In genomic region chr2:32568149-32568548, GRCm38 (mm10) we compare ENCODE assay signal across 14 mouse cellular contexts. TPM values are rescaled to one million over a fixed set of nuclear protein-coding genes. Genes with fewer than 3 reads are reported as not detected.
DNase-seq lines count a peak whose midpoint lies in the region; ATAC-seq and TF ChIP-seq lines count a peak whose summit lies in the region.
"Had no signal": no experiment of that assay in that cellular context is flagged by ENCODE, and none has a peak within 500 bp of the region (broad histone marks: within the 10 kb centered on the region; RNA-seq: fewer than 3 reads in every experiment).

No protein-coding gene starts in this region.

- H3K36me3 ChIP-seq in heart, embryonic 10.5 days = peaks cover 63% of the 10 kb centered on the region
- H3K36me3 ChIP-seq in lung, embryonic 14.5 days (ENCODE audit: insufficient read depth) = peaks cover 63% of the 10 kb centered on the region

- H3K9me3 ChIP-seq in heart, embryonic 10.5 days = no peaks in the 10 kb centered on the region
- H3K9me3 ChIP-seq in lung, embryonic 14.5 days (ENCODE audit: low read depth, low read length) = no peaks in the 10 kb centered on the region
- H3K9me3 ChIP-seq: embryonic facial prominence, embryonic 15.5 days; hindbrain, embryonic 10.5 days; midbrain, embryonic 12.5 days; neural tube, embryonic 12.5 days had no signal

- H3K4me2 ChIP-seq in lung, embryonic 14.5 days = no peak overlapping the region
- H3K4me2 ChIP-seq: embryonic facial prominence, embryonic 15.5 days; midbrain, embryonic 12.5 days; neural tube, embryonic 12.5 days had no signal

- ATAC-seq in lung, embryonic 14.5 days (ENCODE audit: insufficient read depth) = no peak
- ATAC-seq: activated CD4-positive, CD25-positive, alpha-beta regulatory T cell, adult 4 months had no signal

- no peaks in the 10 kb centered on the region for H3K27me3 ChIP-seq in heart, embryonic 10.5 days (ENCODE audit: insufficient read depth, poor library complexity, severe bottlenecking)
- H3K27me3 ChIP-seq in lung, embryonic 14.5 days (ENCODE audit: insufficient read depth, low read length) = no peaks in the 10 kb centered on the region
- H3K27me3 ChIP-seq: embryonic facial prominence, embryonic 15.5 days; midbrain, embryonic 12.5 days; neural tube, embryonic 12.5 days had no signal

- H3K9ac ChIP-seq in lung, embryonic 14.5 days = no peak overlapping the region
- H3K9ac ChIP-seq: embryonic facial prominence, embryonic 15.5 days; midbrain, embryonic 12.5 days; neural tube, embryonic 12.5 days had no signal

- intact Hi-C loops in heart, postnatal 14 days (cut with DNase I) = loop anchor here (2.0 kb wide), 1 partner anchor 163 kb away; no protein-coding TSS in a partner anchor

- no peak for TF ChIP-seq CTCF in lung, embryonic 14.5 days (IDR thresholded peaks at IDR 0.05; ENCODE audit: low read depth)

- peaks cover 22% of the 10 kb centered on the region for H3K4me1 ChIP-seq in heart, embryonic 10.5 days
- peaks cover 3% of the 10 kb centered on the region; the same call in 1 of the 2 replicates for H3K4me1 ChIP-seq in lung, embryonic 14.5 days (ENCODE audit: insufficient read depth)

- WGBS in heart, embryonic 10.5 days = 63% methylated on average over 5 of the region's 5 CpGs
- WGBS in lung, embryonic 14.5 days = 58% methylated on average over 5 of the region's 5 CpGs

- no peak overlapping the region for H3K4me3 ChIP-seq in heart, embryonic 10.5 days
- no peak overlapping the region for H3K4me3 ChIP-seq in lung, embryonic 14.5 days (ENCODE audit: low read depth, low read length)
- H3K4me3 ChIP-seq: embryonic facial prominence, embryonic 15.5 days; hindbrain, embryonic 10.5 days; midbrain, embryonic 12.5 days; neural tube, embryonic 12.5 days had no signal

- DNase-seq in adrenal gland, postnatal 25 days = peak; percentile 48
- no peak for DNase-seq in adrenal gland, postnatal 36 days
- DNase-seq in heart, postnatal 14 days = peak; percentile 48 to 55
- DNase-seq in heart, embryonic 10.5 days (ENCODE audit: low spot score) = no peak
- DNase-seq in lung, embryonic 14.5 days = peak; percentile 17
- no peak for DNase-seq in lung, adult 18-20 months
- DNase-seq in gastrocnemius, postnatal 25 days = peak; percentile 52
- no peak for DNase-seq in spleen, postnatal 10 days (ENCODE audit: low spot score in 2 of 2)
- DNase-seq: lung, postnatal 14 days had no signal

- no peak overlapping the region for H3K27ac ChIP-seq in heart, embryonic 10.5 days
- no peak overlapping the region for H3K27ac ChIP-seq in lung, embryonic 14.5 days (ENCODE audit: low read depth)
- H3K27ac ChIP-seq: embryonic facial prominence, embryonic 15.5 days; hindbrain, embryonic 10.5 days; midbrain, embryonic 12.5 days; neural tube, embryonic 12.5 days had no signal

RNA-seq across cellular contexts. Expression of gene Dpm2, which starts 2.5 kb away (rescaled TPM):
- total RNA-seq in adrenal gland, postnatal 25 days (2021) = 63.7 and 66.8 TPM in 2 replicates
- 10 to 100 TPM; 60.5 to 61.1 TPM for total RNA-seq in adrenal gland, postnatal 36 days (2021)
- total RNA-seq in heart, postnatal 14 days (2021) = 10 to 100 TPM; 21.4 to 22.7 TPM
- 87.4 and 92.5 TPM in 2 replicates for polyA plus RNA-seq in heart, embryonic 10.5 days (2016; fragmentation: Nextera tagmentation; extraction: Ambion mirVana)
- polyA plus RNA-seq in lung, embryonic 14.5 days (2014; fragmentation: Nextera tagmentation; extraction: Ambion mirVana) = 94.9 and 98.5 TPM in 2 replicates
- total RNA-seq in gastrocnemius, postnatal 25 days (2021) = 10 to 100 TPM; 11.7 to 12.6 TPM

RNA-seq across cellular contexts. Expression of gene Pip5kl1, which starts 6.4 kb away (rescaled TPM):
- not detected in 2 replicates for total RNA-seq in adrenal gland, postnatal 25 days (2021)
- total RNA-seq in adrenal gland, postnatal 36 days (2021) = not detected
- total RNA-seq in heart, postnatal 14 days (2021) = not detected
- polyA plus RNA-seq in heart, embryonic 10.5 days (2016; fragmentation: Nextera tagmentation; extraction: Ambion mirVana) = 0.43 and 1.1 TPM in 2 replicates
- 0.50 and 0.70 TPM in 2 replicates for polyA plus RNA-seq in lung, embryonic 14.5 days (2014; fragmentation: Nextera tagmentation; extraction: Ambion mirVana)
- total RNA-seq in gastrocnemius, postnatal 25 days (2021) = not detected
- polyA plus RNA-seq: activated CD4-positive, CD25-positive, alpha-beta regulatory T cell, adult 4 months had no signal

RNA-seq across cellular contexts. Expression of gene 9430097D07Rik, which starts 7.3 kb away (rescaled TPM):
- total RNA-seq in adrenal gland, postnatal 25 days (2021) = not detected in 2 replicates
- not detected for total RNA-seq in adrenal gland, postnatal 36 days (2021)
- total RNA-seq in heart, postnatal 14 days (2021) = not detected
- 0.09 and 0.15 TPM in 2 replicates for polyA plus RNA-seq in heart, embryonic 10.5 days (2016; fragmentation: Nextera tagmentation; extraction: Ambion mirVana)
- polyA plus RNA-seq in lung, embryonic 14.5 days (2014; fragmentation: Nextera tagmentation; extraction: Ambion mirVana) = 0.20 TPM in 1 of 2 replicates, not detected in the other
- total RNA-seq in gastrocnemius, postnatal 25 days (2021) = not detected
- polyA plus RNA-seq: activated CD4-positive, CD25-positive, alpha-beta regulatory T cell, adult 4 months had no signal

RNA-seq across cellular contexts. Expression of gene St6galnac4, which starts 18.7 kb away (rescaled TPM):
- total RNA-seq in adrenal gland, postnatal 25 days (2021) = 8.8 and 9.4 TPM in 2 replicates
- 10 to 100 TPM in 1 of 2 experiments, 1 to 10 TPM in 1; 7.9 to 11.0 TPM for total RNA-seq in adrenal gland, postnatal 36 days (2021)
- 10 to 100 TPM; 22.8 to 23.6 TPM for total RNA-seq in heart, postnatal 14 days (2021)
- 39.8 and 49.0 TPM in 2 replicates for polyA plus RNA-seq in heart, embryonic 10.5 days (2016; fragmentation: Nextera tagmentation; extraction: Ambion mirVana)
- 22.0 and 23.8 TPM in 2 replicates for polyA plus RNA-seq in lung, embryonic 14.5 days (2014; fragmentation: Nextera tagmentation; extraction: Ambion mirVana)
- 10 to 100 TPM; 24.6 to 29.2 TPM for total RNA-seq in gastrocnemius, postnatal 25 days (2021)

RNA-seq across cellular contexts. Expression of gene St6galnac6, which starts 31.4 kb away (rescaled TPM):
- 48.4 and 56.0 TPM in 2 replicates for total RNA-seq in adrenal gland, postnatal 25 days (2021)
- 10 to 100 TPM; 38.3 to 58.1 TPM for total RNA-seq in adrenal gland, postnatal 36 days (2021)
- total RNA-seq in heart, postnatal 14 days (2021) = 100 to 1,000 TPM in 1 of 2 experiments, 10 to 100 TPM in 1; 97.9 to 104 TPM
- 25.1 and 28.4 TPM in 2 replicates for polyA plus RNA-seq in heart, embryonic 10.5 days (2016; fragmentation: Nextera tagmentation; extraction: Ambion mirVana)
- polyA plus RNA-seq in lung, embryonic 14.5 days (2014; fragmentation: Nextera tagmentation; extraction: Ambion mirVana) = 8.3 and 11.1 TPM in 2 replicates
- total RNA-seq in gastrocnemius, postnatal 25 days (2021) = 10 to 100 TPM; 37.3 to 42.6 TPM

Comparison
In these comparisons a context has a peak if more than half of its experiments do, and no peak if none do; other contexts are left out.
1. DNase-seq: peak in adrenal gland, postnatal 25 days (single experiment), heart, postnatal 14 days (2 of 2), lung, embryonic 14.5 days (single experiment) and gastrocnemius, postnatal 25 days (single experiment); none in adrenal gland, postnatal 36 days (0 of 2), heart, embryonic 10.5 days (single experiment), lung, adult 18-20 months (0 of 2) and spleen, postnatal 10 days (0 of 2).